Mouse (Mus musculus) olfactory bulb, adult 2 months (tissue): ENCODE results near the gene Il1r1.

Source experiments
- CTCF ChIP-seq: fragments of 200-500 bp; IDR thresholded peaks from 2 replicates; pipeline ENCODE4 v1.5.1; 2012; ENCODE audit warnings: low read depth, mild to moderate bottlenecking, low read length, moderate library complexity; ENCODE audit not compliant: insufficient read depth
- POLR2A ChIP-seq: fragments of 200-500 bp; IDR thresholded peaks from 2 replicates; pipeline ENCODE4 v1.6.1; 2012; ENCODE audit warnings: mild to moderate bottlenecking, low read depth, low read length, moderate library complexity; ENCODE audit not compliant: insufficient read depth

- TF ChIP-seq CTCF: no peak
- no peak for TF ChIP-seq POLR2A
These were observed 67.4 kb downstream of the Il1r1 start for GRCm38 (mm10) chr1:40292231-40292630.
